Mouse (Mus musculus) left cerebral cortex, adult 2 months (tissue): ENCODE measurements around the gene Acan. TPM values are rescaled to one million over a fixed set of nuclear protein-coding genes. Genes with fewer than 3 reads are reported as not detected.

Experiments used
- DNase-seq, 2 experiments: peaks; one replicate each; pipeline ENCODE4 v3.0.0; 2021 to 2022; ENCODE audit warnings: low spot score in 2 of 2, mixed read lengths in 1 of 2; ENCODE audit errors: extremely low spot score in 1 of 2
- H3K27ac ChIP-seq: fragments of 200-600 bp; 2 replicates; pipeline ENCODE4 v1.8.1; 2022
- H3K4me3 ChIP-seq: fragments of 200-600 bp; 2 replicates; pipeline ENCODE4 v1.8.1; 2022
- CTCF ChIP-seq: fragments of 200-600 bp; IDR thresholded peaks from 2 replicates; pipeline ENCODE4 v1.8.1; 2022; ENCODE audit warnings: antibody characterized with exemption, mild to moderate bottlenecking, moderate library complexity
- intact Hi-C: fragments of 180-260 bp; cut with DNase I; formaldehyde crosslinking; loops from one replicate; pipeline ENCODE4 v1.15.1; 2025
- total RNA-seq, 2 experiments: library from RNA; stranded (reverse); gene quantifications; 2 replicates each; pipeline ENCODE4 v1.2.3; 2021

Acan gene
- total RNA-seq, 2 experiments from 2014 or later, result 3.2 to 5.8 TPM

DNA sequence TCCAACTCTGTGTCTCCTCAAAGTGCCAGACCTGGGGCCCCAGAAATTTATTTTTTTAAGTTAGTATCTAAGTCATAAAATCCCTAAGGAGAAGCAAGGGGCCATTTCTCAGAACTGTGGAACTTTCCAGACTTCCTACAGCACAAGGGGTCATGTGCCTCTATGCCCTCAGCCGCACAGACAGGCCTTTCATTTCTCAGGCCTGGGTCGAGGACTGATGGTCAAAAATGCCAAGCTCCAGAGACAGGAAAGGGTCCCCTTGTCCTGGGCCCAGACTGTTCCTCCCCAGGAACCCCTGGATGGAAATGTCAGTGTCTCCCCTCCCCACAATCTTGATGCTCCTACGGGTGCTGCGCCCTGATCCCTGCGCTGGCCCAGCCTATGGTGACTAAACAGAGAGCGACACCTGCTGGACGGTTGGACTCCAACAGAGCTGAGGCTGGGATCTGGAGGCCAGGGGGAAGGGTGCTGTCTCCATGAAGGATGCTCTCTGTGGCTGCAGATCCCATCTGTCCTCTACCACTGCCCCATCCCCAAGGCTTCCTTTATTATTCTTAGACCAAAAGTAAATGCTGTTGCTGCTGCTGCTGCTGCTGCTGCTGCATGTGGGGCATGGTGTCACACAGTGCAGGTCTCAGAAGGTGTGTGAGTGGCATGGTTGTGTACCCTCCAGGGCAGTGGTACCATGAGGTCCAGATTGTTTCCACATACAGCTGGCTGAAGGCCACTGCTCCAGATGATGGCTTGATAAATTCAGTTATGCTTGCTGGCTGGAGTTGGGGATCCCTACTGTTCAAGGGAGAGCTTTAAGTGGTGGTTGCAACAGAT, 27.5 kb downstream of the Acan start:
- intact Hi-C loops, result loop anchor here (1.0 to 5.0 kb wide), 2 partner anchors 156 to 288 kb away; no protein-coding TSS in a partner anchor
- TF ChIP-seq CTCF, result peak; percentile 84
- Histone ChIP-seq H3K27ac (no peak overlapping the region), H3K4me3 (no peak overlapping the region)
- DNase-seq, result peak; percentile 63 to 78

DNA sequence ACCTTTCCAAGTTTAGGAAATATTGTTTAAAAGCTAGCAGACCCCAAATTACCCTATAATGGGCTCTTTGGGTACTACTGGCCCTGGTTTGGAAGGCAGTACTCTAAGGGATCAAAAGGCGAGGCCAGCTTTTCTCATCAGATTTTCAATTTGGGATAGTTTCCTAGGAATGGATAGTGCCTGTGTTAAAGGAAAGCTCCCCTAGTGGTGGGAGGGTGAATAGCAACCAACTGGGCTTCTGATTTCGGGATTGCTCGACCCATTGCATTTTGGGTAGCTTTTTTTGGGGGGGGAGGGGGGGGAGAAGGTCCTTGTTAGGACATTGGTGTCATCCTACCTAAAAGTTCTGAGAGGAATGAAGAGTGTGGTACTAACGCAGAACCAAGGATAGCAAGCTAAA, 35.8 kb downstream of the Acan start:
- TF ChIP-seq CTCF, result peak; percentile 63
- intact Hi-C loops, result no loop called here
- Histone ChIP-seq H3K4me3 (no peak overlapping the region), H3K27ac (no peak overlapping the region)
- DNase-seq, result no peak

DNA sequence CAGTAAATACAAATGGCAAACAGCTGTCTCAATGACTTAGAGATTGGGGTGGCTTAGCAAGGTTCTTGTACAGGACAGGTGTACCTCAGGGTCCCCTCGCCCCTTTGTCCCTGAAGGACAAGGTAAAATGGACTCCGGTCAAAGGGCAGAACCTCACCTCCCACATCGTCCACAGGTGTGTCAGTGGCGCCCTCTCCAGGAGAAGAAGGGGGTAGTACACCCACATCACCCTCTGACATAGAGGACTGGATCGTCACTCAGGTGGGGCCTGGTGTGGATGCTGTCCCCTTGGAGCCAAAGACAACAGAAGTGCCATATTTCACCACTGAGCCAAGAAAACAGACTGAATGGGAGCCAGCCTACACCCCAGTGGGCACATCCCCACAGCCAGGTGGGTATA, 43.2 kb downstream of the Acan start:
- Histone ChIP-seq H3K4me3 (no peak overlapping the region), H3K27ac (no peak overlapping the region)
- no peak for TF ChIP-seq CTCF
- intact Hi-C loops, result no loop called here
- no peak for DNase-seq

DNA sequence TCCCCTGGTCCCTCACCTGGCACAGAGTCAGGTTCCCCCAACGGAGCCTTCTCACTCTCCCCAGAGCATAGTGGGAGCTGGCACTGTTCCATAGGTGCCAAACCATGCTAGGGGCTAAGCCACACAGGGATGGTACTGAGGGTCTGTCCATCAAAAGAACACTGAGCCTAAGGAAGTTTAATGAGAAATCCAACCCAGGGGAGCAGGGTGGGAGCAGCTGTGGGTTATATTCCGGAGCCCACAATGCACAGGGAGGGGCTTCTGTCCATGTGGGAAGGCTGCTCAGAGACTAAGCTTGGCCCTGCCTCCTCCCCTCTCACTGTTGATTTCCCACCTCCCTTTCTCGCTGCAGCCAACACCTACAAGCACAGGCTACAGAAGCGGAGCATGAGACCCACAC, 60.6 kb downstream of the Acan start:
- no peak overlapping the region for H3K27ac ChIP-seq
- H3K4me3 ChIP-seq, result no peak overlapping the region
- intact Hi-C loops, result no loop called here
- no peak for TF ChIP-seq CTCF
- no peak for DNase-seq

DNA sequence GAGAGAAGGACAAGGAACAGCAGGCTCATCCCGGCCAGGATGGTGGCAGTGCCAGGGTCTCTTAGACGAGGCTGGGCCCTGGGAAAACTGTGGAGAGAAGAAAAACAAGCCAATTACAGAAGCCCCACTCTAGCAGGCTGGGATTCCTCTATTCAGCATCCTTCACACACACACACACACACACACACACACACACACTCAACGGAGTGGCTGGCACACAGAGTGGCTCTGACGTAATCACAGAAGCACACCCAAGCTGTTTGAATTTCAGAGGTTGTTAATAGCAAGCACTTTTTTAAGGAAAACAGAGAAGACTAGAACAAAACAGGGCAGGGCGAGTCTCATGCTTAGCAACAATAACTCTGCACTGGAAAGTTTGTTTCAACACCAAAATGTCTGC, 70.2 kb downstream of the Acan start:
- Histone ChIP-seq H3K27ac (no peak overlapping the region), H3K4me3 (no peak overlapping the region)
- TF ChIP-seq CTCF, result no peak
- intact Hi-C loops, result no loop called here
- DNase-seq, result peak in 1 of 2 experiments; percentile 26

DNA sequence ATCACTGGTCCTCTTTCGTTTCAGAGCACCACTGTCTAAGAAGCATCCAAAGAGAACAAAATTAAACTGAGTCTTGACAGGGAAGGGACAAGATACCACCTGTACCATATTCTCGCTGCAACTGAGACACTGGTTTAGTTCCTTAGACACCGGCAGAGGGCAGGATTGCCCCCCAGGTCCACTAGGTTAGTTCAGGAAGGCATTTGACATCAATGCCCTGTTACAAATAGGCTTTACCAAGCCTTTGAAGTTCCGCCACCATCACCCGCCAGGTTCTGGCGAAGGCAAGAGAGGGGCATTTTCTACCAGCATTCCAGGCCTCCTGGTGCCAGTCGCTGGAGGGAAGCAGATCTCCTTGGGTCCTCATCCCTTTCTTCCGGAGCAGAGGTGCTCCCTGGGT, 76.6 kb downstream of the Acan start:
- Histone ChIP-seq H3K27ac (no peak overlapping the region), H3K4me3 (no peak overlapping the region)
- DNase-seq, result no peak
- TF ChIP-seq CTCF, result peak; percentile 42
- intact Hi-C loops, result no loop called here

DNA sequence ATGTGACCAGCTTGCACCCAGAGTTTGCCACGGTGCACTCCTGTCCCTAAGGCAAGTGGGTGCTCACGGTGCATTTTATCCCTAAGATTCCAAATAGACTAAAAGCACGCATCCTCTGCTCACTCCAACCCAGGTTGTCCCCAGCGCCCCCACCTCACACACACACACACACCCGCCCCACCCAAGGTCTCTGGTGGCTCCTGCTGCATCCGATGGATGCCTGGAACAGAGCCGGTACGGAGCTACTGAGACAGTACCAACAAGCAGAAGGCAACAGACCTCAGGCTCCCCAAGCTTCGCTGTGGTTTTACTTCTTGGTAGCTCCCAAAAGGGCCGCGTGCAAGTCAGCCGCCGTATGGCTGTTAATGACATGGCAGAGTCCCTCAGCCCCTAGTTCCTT, 77.1 kb downstream of the Acan start:
- Histone ChIP-seq H3K27ac (no peak overlapping the region), H3K4me3 (peak overlapping the region; percentile 15)
- intact Hi-C loops, result no loop called here
- no peak for TF ChIP-seq CTCF
- DNase-seq, result no peak

DNA sequence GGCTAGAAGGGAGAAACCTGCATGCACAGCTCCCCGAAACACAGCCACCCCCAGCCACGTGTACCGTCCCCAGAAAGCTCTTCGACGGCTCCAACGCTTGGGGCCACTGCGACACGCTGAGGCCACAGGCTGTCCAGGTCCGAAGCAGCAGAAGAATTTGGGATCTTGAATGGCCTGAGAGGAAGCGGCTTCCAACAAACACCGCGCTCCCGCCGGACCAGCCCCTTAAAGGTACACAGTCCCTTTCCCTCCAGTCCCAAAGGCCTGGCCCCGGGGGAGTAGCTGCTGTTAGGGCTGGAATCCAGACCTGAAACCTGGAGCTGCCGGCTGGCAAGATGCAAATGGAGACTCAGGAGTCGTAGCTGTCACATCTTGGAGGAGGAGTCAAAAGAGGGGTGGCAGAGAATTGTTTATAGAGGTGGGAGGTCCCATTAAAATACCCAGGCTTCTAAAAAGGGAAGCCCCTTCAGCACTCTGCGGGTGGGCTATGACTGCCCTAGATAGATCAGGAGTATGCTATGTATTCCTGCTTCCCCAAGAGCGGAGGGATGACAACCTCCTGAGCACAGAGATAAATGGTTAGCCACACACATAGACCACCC, 77.7 kb downstream of the Acan start, which contains the start of gene Hapln3:
Hapln3 (minus strand) TSS at position 176 of the 602 bp plus-strand sequence.
- no peak for DNase-seq
- no peak for TF ChIP-seq CTCF
- Histone ChIP-seq H3K4me3 (peak within 1 kb of the TSS; percentile 15), H3K27ac (no peak within 1 kb of the TSS)
- intact Hi-C loops, result no loop called here

DNA sequence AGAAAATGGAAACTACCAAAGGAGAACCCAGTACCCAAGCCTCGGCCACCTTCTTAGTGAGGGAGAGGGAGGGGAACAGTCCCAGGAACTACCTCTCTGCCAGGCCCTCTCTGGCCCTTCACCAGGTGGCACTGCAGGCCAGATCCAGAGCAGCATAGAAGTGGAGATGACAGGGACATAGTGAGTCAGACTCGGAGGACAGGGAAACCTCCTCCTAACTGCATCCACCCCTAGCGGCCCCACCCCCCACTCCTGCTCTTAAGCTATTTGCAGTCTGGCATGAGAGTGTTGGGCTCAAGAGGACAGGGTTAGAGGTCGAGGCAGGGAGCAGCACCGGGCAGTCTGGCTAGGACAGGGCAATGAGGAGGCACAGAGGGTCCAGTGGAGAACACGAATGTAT, 80.1 kb downstream of the Acan start:
- DNase-seq, result no peak
- H3K27ac ChIP-seq, result no peak overlapping the region
- no peak overlapping the region for H3K4me3 ChIP-seq
- intact Hi-C loops, result no loop called here
- TF ChIP-seq CTCF, result no peak; the same call in 1 of the 2 replicates

DNA sequence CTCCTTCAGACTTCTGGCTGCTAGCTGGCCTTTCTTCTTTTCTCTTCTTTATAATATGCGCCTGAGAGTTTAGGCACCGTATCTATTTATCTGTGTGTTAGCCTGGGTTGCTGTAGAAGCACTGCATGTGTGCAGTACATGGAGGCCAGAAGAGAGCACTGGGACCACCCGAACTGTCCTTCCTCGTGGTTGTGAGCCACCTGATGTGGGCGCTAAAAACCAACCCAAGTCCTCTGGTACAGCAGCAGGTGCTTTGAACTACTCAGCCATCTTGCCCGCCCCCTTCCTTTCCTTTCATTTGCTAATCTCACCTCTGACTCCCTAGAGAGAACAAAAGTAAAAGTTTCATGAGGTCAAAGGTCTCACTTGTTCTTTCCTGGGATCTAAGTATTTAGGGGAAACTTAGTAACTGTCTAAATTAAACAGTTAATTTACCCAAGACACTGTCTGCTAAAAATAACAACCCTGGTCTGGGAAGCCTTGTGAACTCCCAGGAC, 86.1 kb downstream of the Acan start:
- Histone ChIP-seq H3K4me3 (no peak overlapping the region), H3K27ac (no peak overlapping the region)
- no peak for TF ChIP-seq CTCF
- DNase-seq, result no peak
- intact Hi-C loops, result no loop called here

DNA sequence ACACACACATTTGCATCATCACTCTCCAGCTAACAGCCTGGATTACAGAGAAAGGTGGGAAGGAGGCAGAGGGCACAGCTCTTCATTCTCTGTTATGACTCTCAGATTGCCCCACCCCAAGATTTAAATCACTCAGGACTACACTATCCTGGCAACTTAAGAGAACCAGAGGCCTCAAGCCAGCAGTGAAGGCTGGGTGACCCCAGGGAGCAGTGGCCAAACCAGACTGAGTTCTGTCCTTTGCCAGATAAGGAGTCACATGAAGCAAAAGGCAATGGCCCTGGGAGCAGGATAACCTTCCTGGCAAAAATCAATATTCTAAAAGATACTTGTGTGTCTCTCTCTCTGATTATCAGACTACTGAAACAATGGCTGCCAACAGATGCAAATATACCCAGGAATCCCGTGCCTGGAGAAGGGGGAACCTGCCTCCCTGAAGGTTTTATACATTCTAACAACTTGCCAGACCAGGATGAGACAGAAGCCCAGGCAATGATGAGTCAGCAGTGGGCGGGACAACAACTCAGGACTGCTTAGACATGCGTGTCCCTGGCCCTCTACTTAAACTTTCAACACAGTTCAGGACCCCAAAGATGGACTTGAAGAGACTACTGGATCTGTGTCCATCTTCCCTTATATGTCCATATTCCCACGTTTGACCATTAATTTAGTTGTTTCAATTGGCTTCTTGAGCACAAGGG, 86.8 kb downstream of the Acan start:
- TF ChIP-seq CTCF, result no peak
- Histone ChIP-seq H3K4me3 (no peak overlapping the region), H3K27ac (no peak overlapping the region)
- intact Hi-C loops, result loop anchor here (5.0 kb wide), 1 partner anchor 212 kb away; no protein-coding TSS in a partner anchor
- DNase-seq, result no peak

DNA sequence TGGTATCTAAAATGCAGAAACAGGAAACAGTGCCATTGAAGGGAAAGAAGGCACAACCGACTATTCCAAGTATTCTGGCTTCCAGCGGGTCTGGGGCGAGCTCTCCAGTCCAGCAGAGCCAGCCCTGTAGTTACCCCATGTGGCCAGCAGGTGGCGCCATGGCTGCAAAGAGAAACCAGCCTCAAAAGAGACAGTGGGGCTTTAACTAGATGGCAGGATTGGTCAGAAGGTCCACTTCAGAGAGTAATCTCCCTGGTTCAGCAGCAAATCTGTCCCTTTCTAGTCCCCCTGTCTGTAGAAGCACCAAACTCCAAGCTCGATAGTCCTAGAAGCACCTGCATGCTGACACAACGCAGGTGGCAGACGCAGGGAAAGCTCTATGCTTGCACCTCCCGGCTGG, 87.6 kb downstream of the Acan start:
- Histone ChIP-seq H3K4me3 (no peak overlapping the region), H3K27ac (no peak overlapping the region)
- intact Hi-C loops, result loop anchor here (1.0 to 5.0 kb wide), 2 partner anchors 87 to 211 kb away; no protein-coding TSS in a partner anchor
- TF ChIP-seq CTCF, result peak; percentile 99
- peak; percentile 74 to 83 for DNase-seq
